Mouse (Mus musculus): ENCODE data around the gene Il1rapl2.
"Not testable (repeated sequence)": the region's sequence is repeated elsewhere in the genome, so short reads cannot be mapped to it uniquely, and the experiment has no call there.

Gene Il1rapl2

DNA sequence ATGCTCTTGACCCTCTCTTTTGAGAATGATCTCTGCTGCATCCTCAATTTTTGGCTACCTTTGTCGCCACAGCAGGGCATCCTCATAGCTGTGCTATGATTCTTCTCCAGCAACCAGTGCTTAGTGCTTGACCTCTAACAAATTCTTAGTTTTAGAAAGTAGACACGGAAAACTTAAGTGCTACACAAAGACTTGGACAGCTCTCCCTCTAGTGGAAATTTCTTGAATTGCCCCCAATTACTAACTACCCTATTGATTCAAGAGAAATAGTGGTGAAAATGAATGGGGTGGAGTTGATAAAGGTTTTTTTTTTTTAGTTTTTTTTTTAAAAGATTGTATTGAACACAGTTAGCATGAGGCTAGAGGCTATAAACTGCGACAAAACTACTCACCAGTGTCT, 599.7 kb downstream of the Il1rapl2 start:
- DNase-seq (ENCODE audit: low spot score) = no peak

GRCm38 (mm10) chrX:138209480-138209879, 639.1 kb downstream of the Il1rapl2 start, which contains the start of gene Tex13a:
TSS of gene Tex13a (minus strand) at chrX:138209580.
- DNase-seq (ENCODE audit: low spot score) = no peak

GRCm38 (mm10) chrX:138234626-138235025, 664.2 kb downstream of the Il1rapl2 start:
- DNase-seq (ENCODE audit: low spot score) = no peak

DNA sequence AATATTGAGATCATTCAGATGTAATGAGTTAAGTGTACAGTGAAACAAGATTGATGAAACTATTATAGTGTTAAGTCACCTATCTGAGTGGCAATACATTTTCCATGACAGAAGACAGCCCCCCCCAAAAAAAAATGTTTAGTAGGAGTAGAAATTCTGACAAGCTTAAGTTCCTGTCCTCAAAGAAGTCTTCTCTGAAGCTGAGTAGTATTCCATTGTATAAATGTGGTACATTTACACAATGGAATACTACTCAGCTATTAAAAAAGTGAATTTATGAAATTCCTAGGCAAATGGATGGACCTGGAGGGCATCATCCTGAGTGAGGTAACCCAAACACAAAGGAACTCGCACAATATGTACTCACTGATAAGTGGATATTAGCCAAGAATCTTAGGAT, 778.3 kb downstream of the Il1rapl2 start:
- DNase-seq (ENCODE audit: low spot score) = not testable (repeated sequence)

DNA sequence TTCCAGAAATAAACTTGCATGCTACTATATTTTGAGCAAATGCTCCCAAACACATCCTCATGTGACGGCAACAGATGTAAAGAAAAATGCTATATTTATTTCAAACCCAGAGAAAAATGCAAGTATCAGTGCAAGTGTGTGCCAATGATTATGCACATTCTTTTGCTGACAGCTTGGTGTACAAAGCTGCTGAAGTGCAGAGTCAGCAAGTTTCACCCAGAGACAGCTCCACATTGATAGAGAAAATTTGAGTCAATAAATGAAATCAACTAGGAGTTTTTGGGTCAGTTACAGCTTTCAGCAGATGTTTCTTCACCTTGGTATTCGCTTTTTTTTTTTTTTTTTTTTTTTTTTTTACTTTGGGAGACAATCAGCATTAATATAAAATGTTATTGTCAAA, 863.4 kb downstream of the Il1rapl2 start:
- no peak for DNase-seq (ENCODE audit: low spot score)

DNA sequence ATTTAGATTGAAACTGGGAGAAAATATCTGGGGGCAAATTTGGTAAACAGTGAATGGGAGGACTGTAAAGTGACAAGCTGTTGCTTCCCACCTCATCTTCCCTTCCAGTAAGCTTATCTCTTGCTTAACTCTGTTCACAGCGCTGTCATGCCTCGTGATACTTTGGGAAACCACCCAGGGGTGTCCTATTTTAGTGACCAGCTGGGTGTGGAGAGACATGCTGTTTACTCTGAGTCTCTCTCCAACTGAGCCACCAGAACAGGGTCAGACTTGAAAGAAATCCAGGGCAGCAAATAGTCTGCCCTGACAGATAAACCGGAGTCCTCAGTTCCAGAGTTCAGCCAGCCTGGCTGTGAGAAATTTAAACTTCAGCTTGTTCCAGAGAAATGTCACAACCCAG, 867.5 kb downstream of the Il1rapl2 start:
- DNase-seq (ENCODE audit: low spot score) = no peak

- no peak for DNase-seq (ENCODE audit: low spot score)
Measured at GRCm38 (mm10) chrX:138449856-138450255, 879.4 kb downstream of the Il1rapl2 start.

DNA sequence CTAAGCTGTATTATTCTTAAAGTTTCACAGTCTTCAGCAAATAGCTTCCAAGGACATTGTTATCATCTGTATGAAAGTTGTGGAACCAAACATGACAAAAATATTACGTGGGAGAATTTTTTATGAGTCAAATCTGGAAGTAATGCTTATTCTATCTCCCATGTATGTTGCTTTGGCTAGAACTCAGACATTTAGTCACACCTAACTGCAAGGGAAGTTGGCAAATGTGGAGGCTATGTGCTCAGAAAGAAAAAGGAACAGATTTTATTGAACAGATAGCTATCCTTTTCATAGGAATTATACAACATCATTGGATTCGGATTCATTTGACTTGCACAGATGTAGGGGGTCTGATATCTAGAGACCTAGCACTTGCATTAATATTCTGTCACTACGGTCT, 908.1 kb downstream of the Il1rapl2 start:
- DNase-seq (ENCODE audit: low spot score) = no peak

GRCm38 (mm10) chrX:138500510-138500909, 930.1 kb downstream of the Il1rapl2 start:
- no peak for DNase-seq (ENCODE audit: low spot score)

GRCm38 (mm10) chrX:138505049-138505448, 934.6 kb downstream of the Il1rapl2 start:
- no peak for DNase-seq (ENCODE audit: low spot score)

DNA sequence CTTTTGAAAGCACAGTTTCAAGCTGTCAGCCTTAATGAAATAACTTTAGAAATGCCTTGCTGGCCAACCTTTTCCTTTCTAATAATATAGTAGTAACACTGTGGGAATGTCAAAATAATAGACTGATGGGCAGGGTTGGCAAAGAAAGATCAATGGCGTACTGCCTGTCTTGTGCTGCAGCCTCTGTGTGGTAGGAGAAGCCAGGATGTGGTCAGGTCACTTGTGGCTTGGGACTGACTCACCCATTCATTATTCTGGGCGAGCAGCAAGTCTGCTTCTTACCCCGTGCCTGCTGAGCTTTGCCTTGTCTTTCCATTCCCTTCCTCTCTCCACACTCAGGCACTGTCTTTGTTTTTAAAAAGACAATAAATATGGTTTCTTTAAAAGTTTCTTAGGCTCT, 1049.7 kb downstream of the Il1rapl2 start:
- no peak for DNase-seq (ENCODE audit: low spot score)

GRCm38 (mm10) chrX:138625311-138625710, 1054.9 kb downstream of the Il1rapl2 start:
- DNase-seq (ENCODE audit: low spot score) = no peak

DNA sequence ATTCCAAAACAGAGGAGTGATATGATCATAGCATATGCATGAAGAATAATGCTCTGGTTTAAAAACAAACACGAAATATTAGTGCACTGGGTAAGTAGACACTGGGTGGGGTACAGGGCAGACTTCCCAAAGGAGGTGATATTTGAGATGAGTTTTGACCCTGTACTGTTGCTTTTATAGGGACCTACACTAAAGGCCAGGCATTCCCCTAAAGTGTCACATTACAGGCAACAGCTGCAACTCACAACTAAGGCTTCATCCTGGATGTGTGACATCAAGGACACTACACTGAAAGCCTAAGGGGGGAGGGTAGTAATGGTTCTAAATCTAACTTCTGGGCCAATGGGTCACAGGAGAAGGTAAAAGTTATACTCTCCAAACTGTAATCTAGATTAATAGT, 1152.0 kb downstream of the Il1rapl2 start:
- DNase-seq (ENCODE audit: low spot score) = no peak

DNA sequence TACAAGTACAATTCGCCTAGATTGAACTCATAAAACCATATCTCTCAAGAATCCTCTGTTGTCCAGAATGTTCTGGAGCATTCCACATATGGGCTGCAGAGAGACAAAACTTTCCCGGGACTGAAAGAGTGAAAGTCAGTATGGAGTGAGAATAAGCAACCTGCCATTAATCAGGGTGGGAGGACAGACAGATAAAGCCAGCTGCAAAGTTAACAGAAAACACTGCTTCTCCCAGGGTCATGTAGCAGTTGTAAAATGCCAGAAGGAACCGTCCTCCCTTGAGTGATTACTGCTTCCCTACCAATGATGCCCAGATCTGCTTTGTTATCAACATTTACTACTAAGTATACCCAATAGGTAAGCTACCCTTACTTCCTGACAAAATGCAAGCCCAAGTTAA, 1230.5 kb downstream of the Il1rapl2 start:
- DNase-seq (ENCODE audit: low spot score) = no peak

DNA sequence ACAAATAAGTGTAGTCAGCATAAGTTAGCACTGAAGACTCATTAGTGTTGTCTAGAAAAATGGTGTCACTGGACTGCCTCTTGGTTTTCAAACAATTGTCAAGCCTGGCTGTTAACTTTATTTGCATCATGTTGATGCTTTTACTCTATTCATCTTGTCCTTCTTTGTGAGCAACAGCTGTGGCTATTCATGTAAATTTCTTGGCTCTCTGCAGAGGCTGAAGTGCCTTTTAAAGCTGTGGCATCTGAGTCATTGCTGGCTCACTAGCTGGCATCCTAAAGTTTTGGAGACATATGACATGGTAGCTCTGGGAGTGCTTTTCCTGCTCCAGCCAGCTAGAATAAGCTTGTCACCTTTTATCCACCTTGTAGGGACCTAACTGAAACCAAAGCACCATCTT, 1261.5 kb downstream of the Il1rapl2 start:
- no peak for DNase-seq (ENCODE audit: low spot score)

DNA sequence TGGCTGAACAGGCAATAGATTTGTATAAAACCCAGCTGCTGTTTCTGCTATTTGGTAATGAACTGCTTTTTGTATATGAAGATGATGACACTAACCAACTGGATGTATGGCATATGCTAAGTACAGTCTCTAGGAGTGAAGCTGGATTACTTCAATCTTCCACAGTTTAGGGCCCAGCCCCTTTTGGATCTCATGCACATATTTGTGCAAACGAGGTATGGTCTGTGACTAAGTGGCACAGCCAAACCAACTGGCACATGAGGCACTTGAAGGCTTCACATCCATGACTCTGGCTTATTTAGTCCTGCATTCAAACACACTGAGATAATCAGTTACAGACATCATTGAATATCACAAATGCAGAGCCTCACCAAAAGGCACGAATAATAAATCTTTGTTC, 1263.5 kb downstream of the Il1rapl2 start:
- no peak for DNase-seq (ENCODE audit: low spot score)

DNA sequence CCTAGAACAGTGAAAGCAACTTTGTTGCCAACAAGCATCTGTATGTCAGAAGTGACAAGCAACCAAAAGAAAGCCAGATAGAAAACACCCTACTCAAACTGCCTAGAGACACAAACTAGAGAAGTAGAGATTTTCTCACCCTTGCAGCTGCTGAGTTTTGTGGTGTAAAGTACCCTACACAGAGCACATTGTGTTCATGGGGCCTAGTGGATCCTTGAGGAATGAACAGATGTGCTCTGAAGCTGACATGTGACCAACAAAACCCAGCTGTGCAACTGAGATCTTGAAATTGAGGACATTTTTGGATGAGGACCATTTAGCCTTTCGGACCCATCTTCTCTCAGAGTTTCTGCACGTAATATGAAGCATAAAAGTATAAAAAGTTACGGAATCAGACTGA, 1268.0 kb downstream of the Il1rapl2 start:
- DNase-seq (ENCODE audit: low spot score) = no peak

All from ovary, postnatal 10 days (tissue).